In genomic region chr6:103809986-103810341, GRCm38 (mm10) we compare ENCODE assay signal across 11 mouse cellular contexts.
DNase-seq lines count a peak whose midpoint lies in the region; ATAC-seq and TF ChIP-seq lines count a peak whose summit lies in the region.
"Had no signal": no experiment of that assay in that cellular context is flagged by ENCODE, and none has a peak within 500 bp of the region (broad histone marks: within the 10 kb centered on the region; RNA-seq: fewer than 3 reads in every experiment).

No protein-coding gene starts in this region.

- peak overlapping the region; percentile 40 for H3K4me2 ChIP-seq in heart, embryonic 14.5 days (ENCODE audit: low read length)
- H3K4me2 ChIP-seq in stomach, embryonic 16.5 days (ENCODE audit: low read depth, low read length), result peak overlapping the region; percentile 32
- H3K4me2 ChIP-seq in stomach, postnatal 0 days (replicated peaks; ENCODE audit: low read depth), result no peak overlapping the region; the same call in 1 of the 2 replicates
- no peak overlapping the region; the same call in 1 of the 2 replicates for H3K4me2 ChIP-seq in liver, embryonic 15.5 days

- 11% methylated on average over 7 of the region's 7 CpGs for whole genome bisulfite sequencing in heart, embryonic 14.5 days
- WGBS in stomach, embryonic 16.5 days, result 14% methylated on average over 7 of the region's 7 CpGs
- 12% methylated on average over 7 of the region's 7 CpGs for WGBS in stomach, postnatal 0 days
- WGBS in liver, embryonic 15.5 days (ENCODE audit: insufficient replicate concordance), result 18% methylated on average over 7 of the region's 7 CpGs

- H3K27me3 ChIP-seq in heart, embryonic 14.5 days (ENCODE audit: control insufficient read depth, insufficient read depth, low read length), result peaks cover 10% of the 10 kb centered on the region; the same call in 1 of the 2 replicates
- peaks cover 4% of the 10 kb centered on the region; the same call in 1 of the 2 replicates for H3K27me3 ChIP-seq in stomach, embryonic 16.5 days (ENCODE audit: control insufficient read depth, insufficient read depth, low read length)
- no peaks in the 10 kb centered on the region for H3K27me3 ChIP-seq in stomach, postnatal 0 days (ENCODE audit: control insufficient read depth, insufficient read depth, low read length)
- H3K27me3 ChIP-seq in liver, embryonic 15.5 days, result no peaks in the 10 kb centered on the region
- H3K27me3 ChIP-seq: CH12.LX had no signal

- H3K27ac ChIP-seq in heart, embryonic 14.5 days (replicated peaks in 1 of 2; ENCODE audit: control insufficient read depth in 1 of 2, insufficient read depth in 1 of 2, low read depth in 2 of 2, low read length in 2 of 2), result no peak overlapping the region
- no peak overlapping the region for H3K27ac ChIP-seq in stomach, embryonic 16.5 days (ENCODE audit: low read length)
- no peak overlapping the region for H3K27ac ChIP-seq in stomach, postnatal 0 days (replicated peaks)
- H3K27ac ChIP-seq in liver, embryonic 15.5 days (replicated peaks), result no peak overlapping the region
- H3K27ac ChIP-seq: gastrocnemius, adult 2 months had no signal

- no peak for TF ChIP-seq EP300 in stomach, postnatal 0 days (optimal IDR thresholded peaks at IDR 0.05)

- no peak overlapping the region for H3K9ac ChIP-seq in heart, embryonic 14.5 days (ENCODE audit: low read length)
- H3K9ac ChIP-seq in stomach, embryonic 16.5 days (ENCODE audit: low read length), result no peak overlapping the region
- H3K9ac ChIP-seq in stomach, postnatal 0 days (ENCODE audit: low read length), result no peak overlapping the region
- H3K9ac ChIP-seq in liver, embryonic 15.5 days, result no peak overlapping the region

- peak overlapping the region in 1 of 2 experiments; percentile 7; a peak in 1 of 4 replicates for H3K4me3 ChIP-seq in heart, embryonic 14.5 days (ENCODE audit: control insufficient read depth in 1 of 2, insufficient read depth in 1 of 2, low read depth in 1 of 2, low read length in 2 of 2)
- 0 out of 2 replicates have a peak overlapping the region, but pooled peaks have one; percentile 6 for H3K4me3 ChIP-seq in stomach, embryonic 16.5 days (replicated peaks; ENCODE audit: low read length)
- H3K4me3 ChIP-seq in stomach, postnatal 0 days (ENCODE audit: low read depth, low read length), result no peak overlapping the region
- H3K4me3 ChIP-seq in liver, embryonic 15.5 days (replicated peaks), result no peak overlapping the region
- H3K4me3 ChIP-seq: gastrocnemius, adult 2 months had no signal

- TF ChIP-seq CTCF in stomach, postnatal 0 days (IDR thresholded peaks at IDR 0.05; ENCODE audit: low read depth), result no peak

- no peak for DNase-seq in heart, adult 9 months (ENCODE audit: low spot score in 2 of 2)
- DNase-seq in stomach, postnatal 0 days (ENCODE audit: low spot score), result no peak
- DNase-seq in right cerebral cortex, postnatal 10 days (ENCODE audit: low spot score in 2 of 2), result no peak
- DNase-seq in layer of hippocampus, postnatal 10 days (ENCODE audit: low spot score in 2 of 2), result no peak
- no peak for DNase-seq in layer of hippocampus, adult 11-12 months (ENCODE audit: low spot score)
- DNase-seq: cerebellum, adult 9-11 months; gastrocnemius, adult 2 months had no signal

- no peaks in the 10 kb centered on the region for H3K36me3 ChIP-seq in heart, embryonic 14.5 days (ENCODE audit: control insufficient read depth, insufficient read depth, low read length)
- no peaks in the 10 kb centered on the region for H3K36me3 ChIP-seq in stomach, embryonic 16.5 days (ENCODE audit: control insufficient read depth, insufficient read depth, low read length)
- no peaks in the 10 kb centered on the region for H3K36me3 ChIP-seq in stomach, postnatal 0 days (ENCODE audit: control insufficient read depth, insufficient read depth, low read length)
- no peaks in the 10 kb centered on the region for H3K36me3 ChIP-seq in liver, embryonic 15.5 days (replicated peaks)

- ATAC-seq in heart, embryonic 14.5 days (ENCODE audit: insufficient number of reproducible peaks, insufficient read depth, low FRiP score, low read depth), result no peak
- no peak for ATAC-seq in stomach, embryonic 16.5 days (ENCODE audit: insufficient read depth, low FRiP score)
- ATAC-seq in stomach, postnatal 0 days (ENCODE audit: low FRiP score, low TSS enrichment), result no peak
- ATAC-seq in liver, embryonic 15.5 days (ENCODE audit: insufficient read depth), result peak; percentile 56

- H3K9me3 ChIP-seq in heart, embryonic 14.5 days (ENCODE audit: control insufficient read depth, low read length), result no peaks in the 10 kb centered on the region
- H3K9me3 ChIP-seq in stomach, embryonic 16.5 days (replicated peaks; ENCODE audit: control insufficient read depth, low read length), result no peaks in the 10 kb centered on the region
- H3K9me3 ChIP-seq in stomach, postnatal 0 days (ENCODE audit: control insufficient read depth, low read length), result no peaks in the 10 kb centered on the region
- H3K9me3 ChIP-seq in liver, embryonic 15.5 days (replicated peaks), result no peaks in the 10 kb centered on the region

- no peaks in the 10 kb centered on the region for H3K4me1 ChIP-seq in heart, embryonic 14.5 days (ENCODE audit: control insufficient read depth in 2 of 2, insufficient read depth in 2 of 2, low read length in 2 of 2)
- H3K4me1 ChIP-seq in stomach, embryonic 16.5 days (ENCODE audit: control insufficient read depth, insufficient read depth, low read length), result no peaks in the 10 kb centered on the region
- H3K4me1 ChIP-seq in stomach, postnatal 0 days (replicated peaks; ENCODE audit: control insufficient read depth, insufficient read depth), result no peaks in the 10 kb centered on the region
- no peaks in the 10 kb centered on the region; the same call in 1 of the 2 replicates for H3K4me1 ChIP-seq in liver, embryonic 15.5 days (replicated peaks)

Comparison
In these comparisons a context has a peak if more than half of its experiments do, and no peak if none do; other contexts are left out.
1. H3K4me2 ChIP-seq: peak in heart, embryonic 14.5 days (single experiment) and stomach, embryonic 16.5 days (single experiment); none in stomach, postnatal 0 days (single experiment) and liver, embryonic 15.5 days (single experiment).